ENCODE assay signal across 29 mouse cellular contexts in the genomic region with DNA sequence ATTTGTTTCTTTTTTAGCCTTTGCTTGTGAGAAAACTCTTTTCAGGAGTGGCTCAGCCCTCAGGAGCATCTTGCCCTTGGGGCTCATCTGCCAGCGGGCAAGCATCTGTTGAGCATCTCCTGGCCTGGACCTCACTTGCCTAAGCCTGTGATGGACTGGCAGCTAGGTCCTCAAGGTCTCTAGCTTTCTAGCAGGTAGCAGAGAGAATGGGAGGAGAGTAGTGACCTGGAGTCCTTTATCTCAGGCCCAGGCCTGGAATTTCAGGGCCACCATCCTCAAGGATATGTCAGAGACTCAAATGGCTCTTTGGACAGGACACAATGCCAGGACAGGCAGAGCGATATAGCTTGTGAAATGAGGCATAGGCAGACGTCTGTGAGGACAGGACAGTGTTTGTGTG. TPM values are rescaled to one million over a fixed set of nuclear protein-coding genes. Genes with fewer than 3 reads are reported as not detected.
DNase-seq lines count a peak whose midpoint lies in the region; ATAC-seq and TF ChIP-seq lines count a peak whose summit lies in the region.
"Had no signal": no experiment of that assay in that cellular context is flagged by ENCODE, and none has a peak within 500 bp of the region (broad histone marks: within the 10 kb centered on the region; RNA-seq: fewer than 3 reads in every experiment).

No protein-coding gene starts in this region.

- no peak for TF ChIP-seq CTCF in midbrain, postnatal 0 days (IDR thresholded peaks at IDR 0.05)

- peak; percentile 6 for DNase-seq in cerebellum, adult 9-10 months
- no peak for DNase-seq in cerebellum, postnatal 10 days
- no peak for DNase-seq in midbrain, embryonic 10.5 days (ENCODE audit: low spot score)
- no peak for DNase-seq in midbrain, postnatal 0 days (ENCODE audit: low spot score)
- peak; percentile 17 for DNase-seq in thymus, postnatal 25 days
- DNase-seq in thymus, postnatal 4 days, result no peak
- no peak for DNase-seq in frontal cortex, adult 2 months (ENCODE audit: extremely low spot score in 1 of 2, low spot score in 1 of 2)
- DNase-seq: cerebellum, adult 8-10 months; gastrocnemius, adult 2 months; gastrocnemius, postnatal 36 days; kidney, adult 2 months; kidney, postnatal 36 days; lung, adult 18-20 months; lung, postnatal 4 days; right cerebral cortex, adult 18-20 months; right cerebral cortex, postnatal 4 days had no signal

- no peaks in the 10 kb centered on the region for H3K9me3 ChIP-seq in midbrain, embryonic 10.5 days (replicated peaks)
- no peaks in the 10 kb centered on the region for H3K9me3 ChIP-seq in midbrain, postnatal 0 days (ENCODE audit: low read length)
- H3K9me3 ChIP-seq: embryonic facial prominence, embryonic 13.5 days; forebrain, embryonic 10.5 days; forebrain, embryonic 15.5 days; hindbrain, embryonic 12.5 days; intestine, embryonic 15.5 days; limb, embryonic 12.5 days; megakaryocyte, embryonic 14.5 days; midbrain, embryonic 15.5 days had no signal

- no peaks in the 10 kb centered on the region for H3K27me3 ChIP-seq in midbrain, embryonic 10.5 days (ENCODE audit: low read depth, poor library complexity, severe bottlenecking)
- H3K27me3 ChIP-seq in midbrain, postnatal 0 days (ENCODE audit: insufficient read depth, low read length), result no peaks in the 10 kb centered on the region
- H3K27me3 ChIP-seq: embryonic facial prominence, embryonic 13.5 days; forebrain, embryonic 15.5 days; hindbrain, embryonic 12.5 days; intestine, embryonic 15.5 days; limb, embryonic 12.5 days; megakaryocyte, embryonic 14.5 days; midbrain, embryonic 15.5 days; Patski had no signal

- H3K4me1 ChIP-seq in midbrain, embryonic 10.5 days, result no peaks in the 10 kb centered on the region
- H3K4me1 ChIP-seq in midbrain, postnatal 0 days (ENCODE audit: insufficient read depth, low read length), result no peaks in the 10 kb centered on the region
- H3K4me1 ChIP-seq: forebrain, embryonic 10.5 days; forebrain, embryonic 15.5 days; hindbrain, embryonic 12.5 days; intestine, embryonic 15.5 days; midbrain, embryonic 15.5 days had no signal

- H3K4me3 ChIP-seq in midbrain, embryonic 10.5 days, result no peak overlapping the region
- H3K4me3 ChIP-seq in midbrain, postnatal 0 days (ENCODE audit: low read depth, low read length), result no peak overlapping the region
- H3K4me3 ChIP-seq: embryonic facial prominence, embryonic 13.5 days; forebrain, embryonic 10.5 days; forebrain, embryonic 15.5 days; gastrocnemius, adult 2 months; hindbrain, embryonic 12.5 days; intestine, embryonic 15.5 days; layer of hippocampus, adult 2 months; left cerebral cortex, adult 2 months; limb, embryonic 12.5 days; megakaryocyte, embryonic 14.5 days; midbrain, embryonic 15.5 days had no signal

- no peak overlapping the region for H3K9ac ChIP-seq in midbrain, postnatal 0 days (replicated peaks; ENCODE audit: low read length, poor library complexity, severe bottlenecking)
- H3K9ac ChIP-seq: embryonic facial prominence, embryonic 13.5 days; forebrain, embryonic 15.5 days; hindbrain, embryonic 12.5 days; intestine, embryonic 15.5 days; limb, embryonic 12.5 days; midbrain, embryonic 15.5 days had no signal

- no peak overlapping the region for H3K4me2 ChIP-seq in midbrain, postnatal 0 days (ENCODE audit: low read depth, low read length, poor library complexity, severe bottlenecking)
- H3K4me2 ChIP-seq: embryonic facial prominence, embryonic 13.5 days; forebrain, embryonic 15.5 days; hindbrain, embryonic 12.5 days; intestine, embryonic 15.5 days; limb, embryonic 12.5 days; midbrain, embryonic 15.5 days had no signal

- no peaks in the 10 kb centered on the region for H3K36me3 ChIP-seq in midbrain, embryonic 10.5 days
- no peaks in the 10 kb centered on the region for H3K36me3 ChIP-seq in midbrain, postnatal 0 days (ENCODE audit: insufficient read depth, low read length)
- H3K36me3 ChIP-seq: embryonic facial prominence, embryonic 13.5 days; forebrain, embryonic 10.5 days; forebrain, embryonic 15.5 days; hindbrain, embryonic 12.5 days; intestine, embryonic 15.5 days; limb, embryonic 12.5 days; midbrain, embryonic 15.5 days had no signal

- 0 out of 2 replicates have a peak overlapping the region, but pooled peaks have one; percentile 9 for H3K27ac ChIP-seq in midbrain, embryonic 10.5 days (replicated peaks)
- H3K27ac ChIP-seq in midbrain, postnatal 0 days (ENCODE audit: low read depth, low read length), result no peak overlapping the region
- H3K27ac ChIP-seq: embryonic facial prominence, embryonic 13.5 days; forebrain, embryonic 10.5 days; forebrain, embryonic 15.5 days; gastrocnemius, adult 2 months; hindbrain, embryonic 12.5 days; hindbrain, postnatal 0 days; intestine, embryonic 15.5 days; layer of hippocampus, adult 2 months; left cerebral cortex, adult 2 months; limb, embryonic 12.5 days; midbrain, embryonic 15.5 days had no signal

- WGBS in midbrain, embryonic 10.5 days, result 85% methylated on average over 3 of the region's 3 CpGs
- WGBS in midbrain, postnatal 0 days, result 75% methylated on average over 3 of the region's 3 CpGs

- no peak for ATAC-seq in midbrain, postnatal 0 days (ENCODE audit: low FRiP score)
- ATAC-seq: forebrain, embryonic 15.5 days; hindbrain, postnatal 0 days; intestine, embryonic 15.5 days; lung, postnatal 0 days; midbrain, embryonic 15.5 days; Patski had no signal

RNA-seq across cellular contexts. Expression of a gene that starts 59.3 kb away (rescaled TPM):
- 29.6 and 34.1 TPM in 2 replicates for polyA plus RNA-seq in midbrain, embryonic 10.5 days (2016; fragmentation: Nextera tagmentation; extraction: Ambion mirVana)
- 26.6 and 26.7 TPM in 2 replicates for total RNA-seq in midbrain, postnatal 0 days (2014; rRNA removed)
- 19.7 and 21.5 TPM in 2 replicates for polyA plus RNA-seq in midbrain, postnatal 0 days (2015; fragmentation: Nextera tagmentation; extraction: Ambion mirVana)
- 57.6 and 60.4 TPM in 2 replicates for polyA plus RNA-seq in frontal cortex, adult 2 months (2012; rRNA removed)

Comparison
In these comparisons a context has a peak if more than half of its experiments do, and no peak if none do; other contexts are left out.
1. DNase-seq: peak in cerebellum, adult 9-10 months (single experiment) and thymus, postnatal 25 days (single experiment); none in cerebellum, postnatal 10 days (0 of 2), midbrain, embryonic 10.5 days (single experiment), midbrain, postnatal 0 days (single experiment), thymus, postnatal 4 days (single experiment) and frontal cortex, adult 2 months (0 of 2).